Comparison of ENCODE assay signal across 9 mouse cellular contexts in genomic region chr19:40499141-40499540, GRCm38 (mm10). TPM values are rescaled to one million over a fixed set of nuclear protein-coding genes. Genes with fewer than 3 reads are reported as not detected.
DNase-seq lines count a peak whose midpoint lies in the region; ATAC-seq and TF ChIP-seq lines count a peak whose summit lies in the region.
"Had no signal": no experiment of that assay in that cellular context is flagged by ENCODE, and none has a peak within 500 bp of the region (broad histone marks: within the 10 kb centered on the region; RNA-seq: fewer than 3 reads in every experiment).

No protein-coding gene starts in this region.

- no peak overlapping the region for H3K4me2 ChIP-seq in hindbrain, embryonic 13.5 days
- no peak overlapping the region for H3K4me2 ChIP-seq in heart, postnatal 0 days (ENCODE audit: low read depth, low read length)
- H3K4me2 ChIP-seq in stomach, embryonic 14.5 days (replicated peaks; ENCODE audit: low read depth, low read length), result no peak overlapping the region

- no peak for DNase-seq in hindbrain, embryonic 10.5 days (ENCODE audit: low spot score)
- DNase-seq in right cerebral cortex, adult 18-20 months, result peak; percentile 72
- DNase-seq in right cerebral cortex, postnatal 14 days, result no peak
- peak; percentile 67 for DNase-seq in heart, postnatal 0 days (ENCODE audit: low spot score)
- DNase-seq in cerebellum, postnatal 36 days, result no peak
- no peak for DNase-seq in kidney, adult 2 months
- DNase-seq: thymus, postnatal 36 days had no signal

- TF ChIP-seq POLR2A in kidney, adult 2 months (IDR thresholded peaks at IDR 0.05; ENCODE audit: low read depth, low read length), result no peak

- WGBS in hindbrain, embryonic 13.5 days, result 78% methylated on average over 8 of the region's 8 CpGs
- 83% methylated on average over 8 of the region's 8 CpGs for WGBS in hindbrain, embryonic 10.5 days
- 25% methylated on average over 8 of the region's 8 CpGs for WGBS in heart, postnatal 0 days
- WGBS in stomach, embryonic 14.5 days, result 56% methylated on average over 8 of the region's 8 CpGs
- 78% methylated on average over 8 of the region's 8 CpGs for WGBS in kidney, adult 2 months

- no peaks in the 10 kb centered on the region for H3K27me3 ChIP-seq in hindbrain, embryonic 13.5 days
- no peaks in the 10 kb centered on the region for H3K27me3 ChIP-seq in hindbrain, embryonic 10.5 days (ENCODE audit: insufficient read depth, poor library complexity, severe bottlenecking)
- H3K27me3 ChIP-seq in heart, postnatal 0 days (ENCODE audit: control insufficient read depth, insufficient read depth, low read length), result no peaks in the 10 kb centered on the region
- no peaks in the 10 kb centered on the region for H3K27me3 ChIP-seq in stomach, embryonic 14.5 days (ENCODE audit: control insufficient read depth, insufficient read depth, low read length)
- no peaks in the 10 kb centered on the region for H3K27me3 ChIP-seq in kidney, adult 2 months (replicated peaks; ENCODE audit: control insufficient read depth, insufficient read depth, low read length)

- no peak for TF ChIP-seq CTCF in heart, postnatal 0 days (IDR thresholded peaks at IDR 0.05; ENCODE audit: low read depth)
- TF ChIP-seq CTCF in kidney, adult 2 months (conservative IDR thresholded peaks at IDR 0.05; ENCODE audit: insufficient read depth, insufficient read length, low read depth, low read length), result no peak

- ATAC-seq in hindbrain, embryonic 13.5 days (ENCODE audit: low FRiP score), result 0 out of 2 replicates have a peak, but pooled peaks have one; percentile 29
- peak; percentile 64 for ATAC-seq in heart, postnatal 0 days (ENCODE audit: insufficient read depth, low read depth)
- peak; percentile 19; the same call in 1 of the 2 replicates for ATAC-seq in stomach, embryonic 14.5 days (ENCODE audit: insufficient number of reproducible peaks, insufficient read depth, low FRiP score, low read depth)

- peaks cover 5% of the 10 kb centered on the region; the same call in 1 of the 2 replicates for H3K36me3 ChIP-seq in hindbrain, embryonic 13.5 days
- no peaks in the 10 kb centered on the region for H3K36me3 ChIP-seq in hindbrain, embryonic 10.5 days
- peaks cover 18% of the 10 kb centered on the region for H3K36me3 ChIP-seq in heart, postnatal 0 days (replicated peaks; ENCODE audit: control insufficient read depth, insufficient read depth, low read length)
- no peaks in the 10 kb centered on the region for H3K36me3 ChIP-seq in stomach, embryonic 14.5 days (ENCODE audit: control insufficient read depth, insufficient read depth, low read length)
- H3K36me3 ChIP-seq in kidney, adult 2 months (ENCODE audit: control insufficient read depth, insufficient read depth, low read length), result no peaks in the 10 kb centered on the region

- no peak overlapping the region for H3K4me3 ChIP-seq in hindbrain, embryonic 13.5 days
- no peak overlapping the region for H3K4me3 ChIP-seq in hindbrain, embryonic 10.5 days
- no peak overlapping the region for H3K4me3 ChIP-seq in heart, postnatal 0 days (ENCODE audit: low read depth, low read length)
- no peak overlapping the region for H3K4me3 ChIP-seq in stomach, embryonic 14.5 days (ENCODE audit: low read depth, low read length)
- no peak overlapping the region for H3K4me3 ChIP-seq in kidney, adult 2 months (ENCODE audit: insufficient read depth, low read depth, low read length)

- peaks cover 24% of the 10 kb centered on the region for H3K4me1 ChIP-seq in hindbrain, embryonic 13.5 days (replicated peaks)
- H3K4me1 ChIP-seq in hindbrain, embryonic 10.5 days (replicated peaks), result peaks cover 27% of the 10 kb centered on the region
- peaks cover 67% of the 10 kb centered on the region for H3K4me1 ChIP-seq in heart, postnatal 0 days (ENCODE audit: control insufficient read depth, insufficient read depth)
- H3K4me1 ChIP-seq in stomach, embryonic 14.5 days (ENCODE audit: control insufficient read depth, insufficient read depth, low read length), result no peaks in the 10 kb centered on the region
- H3K4me1 ChIP-seq in kidney, adult 2 months (ENCODE audit: control insufficient read depth, insufficient read depth, low read length), result peaks cover 14% of the 10 kb centered on the region; the same call in 1 of the 2 replicates

- H3K9ac ChIP-seq in hindbrain, embryonic 13.5 days, result no peak overlapping the region
- 0 out of 2 replicates have a peak overlapping the region, but pooled peaks have one; percentile 2 for H3K9ac ChIP-seq in heart, postnatal 0 days (replicated peaks; ENCODE audit: low read depth, low read length)
- no peak overlapping the region for H3K9ac ChIP-seq in stomach, embryonic 14.5 days (replicated peaks; ENCODE audit: low read depth, low read length)

- no peak overlapping the region for H3K27ac ChIP-seq in hindbrain, embryonic 13.5 days
- H3K27ac ChIP-seq in hindbrain, embryonic 10.5 days, result no peak overlapping the region
- peak overlapping the region; percentile 83 for H3K27ac ChIP-seq in heart, postnatal 0 days (ENCODE audit: low read depth)
- no peak overlapping the region for H3K27ac ChIP-seq in stomach, embryonic 14.5 days (ENCODE audit: low read length)
- no peak overlapping the region for H3K27ac ChIP-seq in kidney, adult 2 months (ENCODE audit: insufficient read depth, low read depth, low read length)

- peak; percentile 64; the same call in 1 of the 2 replicates for TF ChIP-seq EP300 in heart, postnatal 0 days (IDR thresholded peaks at IDR 0.05; ENCODE audit: low read depth)

- H3K9me3 ChIP-seq in hindbrain, embryonic 13.5 days, result no peaks in the 10 kb centered on the region
- H3K9me3 ChIP-seq in hindbrain, embryonic 10.5 days, result no peaks in the 10 kb centered on the region
- H3K9me3 ChIP-seq in heart, postnatal 0 days (replicated peaks; ENCODE audit: control insufficient read depth, low read length), result no peaks in the 10 kb centered on the region
- no peaks in the 10 kb centered on the region for H3K9me3 ChIP-seq in stomach, embryonic 14.5 days (ENCODE audit: control insufficient read depth, low read depth, low read length)

RNA-seq across cellular contexts. Expression of gene Sorbs1, which starts 14.4 kb away (rescaled TPM):
- polyA plus RNA-seq in hindbrain, embryonic 13.5 days (2015; fragmentation: Nextera tagmentation; extraction: Ambion mirVana), result 96.3 and 100 TPM in 2 replicates
- 64.2 and 74.4 TPM in 2 replicates for polyA plus RNA-seq in hindbrain, embryonic 10.5 days (2016; fragmentation: Nextera tagmentation; extraction: Ambion mirVana)
- total RNA-seq in heart, postnatal 0 days (2014; rRNA removed; ENCODE audit: low replicate concordance), result 77.7 and 140 TPM in 2 replicates
- polyA plus RNA-seq in heart, postnatal 0 days (2015; fragmentation: Nextera tagmentation; extraction: Ambion mirVana), result 153 and 159 TPM in 2 replicates
- polyA plus RNA-seq in stomach, embryonic 14.5 days (2014; fragmentation: Nextera tagmentation; extraction: Ambion mirVana), result 84.0 and 89.5 TPM in 2 replicates
- 43.5 and 52.5 TPM in 2 replicates for polyA plus RNA-seq in kidney, adult 2 months (2012; rRNA removed)

Comparison
In these comparisons a context has a peak if more than half of its experiments do, and no peak if none do; other contexts are left out.
1. DNase-seq: peak in right cerebral cortex, adult 18-20 months (single experiment) and heart, postnatal 0 days (single experiment); none in hindbrain, embryonic 10.5 days (single experiment), right cerebral cortex, postnatal 14 days (single experiment), cerebellum, postnatal 36 days (0 of 2) and kidney, adult 2 months (single experiment).
2. Peak in every context shown above with its lines, with median percentiles within 50 percentile points of each other: ATAC-seq.